Mouse (Mus musculus): ENCODE results near the gene Grik3.

Grik3 gene

GRCm38 (mm10) chr4:125644581-125645568 is 154.4 kb downstream of the Grik3 start:
- no peak for DNase-seq (ENCODE audit: low spot score)

GRCm38 (mm10) chr4:125651676-125652246 is 161.3 kb downstream of the Grik3 start:
- DNase-seq (ENCODE audit: low spot score): no peak

GRCm38 (mm10) chr4:125656031-125656430 is 165.5 kb downstream of the Grik3 start:
- DNase-seq (ENCODE audit: low spot score): no peak

GRCm38 (mm10) chr4:125658376-125658775 is 167.9 kb downstream of the Grik3 start:
- no peak for DNase-seq (ENCODE audit: low spot score)

- no peak for DNase-seq (ENCODE audit: low spot score)
Observed at GRCm38 (mm10) chr4:125661982-125662381, 171.5 kb downstream of the Grik3 start.

GRCm38 (mm10) chr4:125663262-125663661 is 172.8 kb downstream of the Grik3 start:
- DNase-seq (ENCODE audit: low spot score): no peak

- no peak for DNase-seq (ENCODE audit: low spot score)
Observed at GRCm38 (mm10) chr4:125665955-125666354, 175.5 kb downstream of the Grik3 start.

GRCm38 (mm10) chr4:125682007-125682406 is 191.5 kb downstream of the Grik3 start:
- no peak for DNase-seq (ENCODE audit: low spot score)

- no peak for DNase-seq (ENCODE audit: low spot score)
Observed at GRCm38 (mm10) chr4:125687078-125687477, 196.6 kb downstream of the Grik3 start.

GRCm38 (mm10) chr4:125695431-125695830 is 204.9 kb downstream of the Grik3 start:
- no peak for DNase-seq (ENCODE audit: low spot score)

- no peak for DNase-seq (ENCODE audit: low spot score)
Observed at GRCm38 (mm10) chr4:125696182-125696939, 205.9 kb downstream of the Grik3 start.

GRCm38 (mm10) chr4:125697626-125698025 is 207.1 kb downstream of the Grik3 start:
- no peak for DNase-seq (ENCODE audit: low spot score)

GRCm38 (mm10) chr4:125699056-125699455 is 208.6 kb downstream of the Grik3 start:
- DNase-seq (ENCODE audit: low spot score): no peak

- no peak for DNase-seq (ENCODE audit: low spot score)
Observed at GRCm38 (mm10) chr4:125700331-125700730, 209.8 kb downstream of the Grik3 start.

GRCm38 (mm10) chr4:125702607-125703309 is 212.3 kb downstream of the Grik3 start:
- peak; percentile 37 for DNase-seq (ENCODE audit: low spot score)

GRCm38 (mm10) chr4:125703310-125703690 is 212.8 kb downstream of the Grik3 start:
- DNase-seq (ENCODE audit: low spot score): no peak

- DNase-seq (ENCODE audit: low spot score): no peak
Observed at GRCm38 (mm10) chr4:125705746-125706145, 215.2 kb downstream of the Grik3 start.

- no peak for DNase-seq (ENCODE audit: low spot score)
Observed at GRCm38 (mm10) chr4:125709716-125710115, 219.2 kb downstream of the Grik3 start.

GRCm38 (mm10) chr4:125717881-125718280 is 227.4 kb downstream of the Grik3 start:
- DNase-seq (ENCODE audit: low spot score): no peak

- DNase-seq (ENCODE audit: low spot score): no peak
Observed at GRCm38 (mm10) chr4:125718429-125719140, 228.1 kb downstream of the Grik3 start.

- no peak for DNase-seq (ENCODE audit: low spot score)
Observed at GRCm38 (mm10) chr4:125726241-125726640, 235.7 kb downstream of the Grik3 start.
